Mouse (Mus musculus): ENCODE measurements around the gene Grin2b.

DNA sequence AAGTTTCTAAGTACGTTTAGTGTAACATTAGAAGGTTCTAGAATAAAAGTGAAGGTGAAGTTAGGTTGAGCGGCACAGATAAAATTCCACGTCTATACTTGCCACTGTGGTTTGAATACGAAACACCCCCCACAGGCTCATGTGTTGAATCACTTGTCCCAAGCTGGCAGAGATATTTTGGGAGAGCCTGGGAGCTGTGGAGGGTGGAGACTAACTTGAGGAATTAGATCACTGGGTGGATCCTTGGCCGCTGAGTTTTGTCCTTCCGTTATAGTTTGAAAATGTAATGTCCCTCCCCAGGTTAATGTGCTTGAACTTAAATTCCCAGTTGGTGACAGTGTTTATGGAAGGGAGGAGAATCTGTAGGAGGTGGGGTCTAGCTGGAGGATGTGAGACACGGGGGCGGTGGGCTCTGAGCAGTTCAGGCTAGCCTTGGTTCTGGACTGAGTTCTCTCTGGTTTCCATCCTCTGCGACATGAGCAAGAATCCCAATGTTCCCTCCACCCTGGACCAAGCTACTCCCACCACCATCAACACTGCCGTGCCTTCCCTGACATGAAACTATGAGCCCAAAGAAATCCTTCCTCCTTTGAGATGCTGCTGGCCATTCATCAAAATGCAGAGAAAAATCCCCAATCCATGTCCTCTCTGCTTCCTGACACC, 375.8 kb downstream of the Grin2b start:
- TF ChIP-seq CTCF (IDR thresholded peaks at IDR 0.05; ENCODE audit: insufficient read depth, low read depth, low read length) (no peak), POLR2A (IDR thresholded peaks at IDR 0.05; ENCODE audit: insufficient read depth, low read depth, low read length) (no peak)

Data from olfactory bulb, adult 2 months (tissue).